Mouse (Mus musculus) CD4-positive naive resting alpha-beta T cell, adult 76 days (primary cell): Measurements from ENCODE around the gene Hapln2. TPM values are rescaled to one million over a fixed set of nuclear protein-coding genes. Genes with fewer than 3 reads are reported as not detected.

Source experiments
- total RNA-seq: library from RNA; stranded (reverse); gene quantifications from one replicate; pipeline ENCODE4 v1.2.4, GENCODE M21; 2023

Hapln2 gene
- not detected for total RNA-seq

DNA sequence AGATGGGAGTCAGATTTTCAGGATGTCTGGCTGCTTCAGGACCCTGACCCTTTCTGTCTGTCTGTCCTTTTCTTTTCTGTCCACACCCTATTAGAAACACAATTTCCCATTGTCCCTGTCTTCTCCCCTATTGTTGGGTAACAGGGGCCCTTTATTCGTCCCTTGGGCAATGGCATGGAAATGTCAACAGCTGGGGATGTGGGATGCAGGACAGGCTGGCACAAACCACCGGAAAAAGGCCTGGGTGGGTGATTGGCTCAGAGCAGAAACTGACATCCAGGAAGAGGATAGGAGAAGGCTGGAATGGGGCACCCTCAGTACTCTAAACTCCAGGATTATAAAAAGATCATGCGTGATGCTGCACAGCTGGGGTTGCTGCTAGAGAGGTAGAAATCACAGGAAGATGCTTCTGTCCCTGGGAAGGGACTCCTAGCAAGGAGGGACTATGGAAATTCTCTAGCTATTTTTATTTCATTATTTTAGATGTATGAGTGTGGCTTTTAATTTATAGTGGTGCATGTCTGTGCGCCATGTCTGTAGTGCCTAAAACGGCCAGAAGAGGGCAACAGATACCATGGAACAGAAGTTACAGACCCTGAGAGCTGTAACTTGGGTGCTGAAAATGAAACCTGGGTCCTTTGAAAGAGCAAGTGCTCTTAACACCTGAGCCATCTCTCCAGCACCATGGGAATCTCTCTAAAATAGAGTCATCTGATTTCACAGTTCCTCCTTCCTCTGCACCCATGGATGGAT lies at the start of gene Hapln2:
Hapln2 (minus strand) TSS at position 150 of the 753 bp plus-strand sequence.

DNA sequence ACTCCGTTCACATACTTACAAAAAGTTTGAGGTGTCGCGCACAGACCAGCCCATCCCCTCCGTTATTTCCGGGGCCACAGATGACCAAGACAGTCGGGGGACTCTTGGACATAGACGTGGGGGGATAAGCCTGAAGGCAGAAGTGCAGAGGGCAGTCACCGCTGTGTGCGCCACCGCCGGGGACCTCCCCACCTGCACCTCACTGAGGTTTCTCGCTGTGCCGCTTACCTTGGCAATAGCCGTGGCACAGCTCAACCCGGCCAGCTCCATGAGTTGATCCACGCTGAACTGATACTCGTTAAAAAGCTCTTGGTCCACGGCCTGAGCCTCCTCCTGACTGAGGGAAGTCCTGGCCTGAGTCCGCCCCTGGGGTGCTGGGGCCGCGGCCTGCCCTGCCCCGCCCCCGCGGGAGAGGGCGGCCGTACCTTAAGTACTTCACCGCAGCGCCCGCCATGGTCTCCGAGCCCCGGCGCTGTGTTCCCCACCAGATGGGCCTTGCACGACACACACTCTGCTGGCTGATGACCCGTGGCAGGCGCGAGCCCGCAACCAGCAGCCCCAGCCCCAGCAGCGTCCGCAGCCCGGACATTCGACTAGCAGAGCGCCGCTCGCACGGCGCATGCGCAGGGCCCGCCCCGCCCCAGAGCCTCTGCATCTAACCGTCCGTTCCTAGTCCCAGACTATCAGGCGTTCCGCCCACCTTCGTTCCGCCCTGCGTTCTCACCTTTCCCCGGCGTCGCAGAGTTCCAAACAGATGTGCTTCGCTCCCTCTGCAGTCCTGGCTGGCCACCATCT lies 30.7 kb upstream of the Hapln2 start, which contains the start of gene Naxe:
Naxe (minus strand) TSS at position 594 of the 795 bp plus-strand sequence.

DNA sequence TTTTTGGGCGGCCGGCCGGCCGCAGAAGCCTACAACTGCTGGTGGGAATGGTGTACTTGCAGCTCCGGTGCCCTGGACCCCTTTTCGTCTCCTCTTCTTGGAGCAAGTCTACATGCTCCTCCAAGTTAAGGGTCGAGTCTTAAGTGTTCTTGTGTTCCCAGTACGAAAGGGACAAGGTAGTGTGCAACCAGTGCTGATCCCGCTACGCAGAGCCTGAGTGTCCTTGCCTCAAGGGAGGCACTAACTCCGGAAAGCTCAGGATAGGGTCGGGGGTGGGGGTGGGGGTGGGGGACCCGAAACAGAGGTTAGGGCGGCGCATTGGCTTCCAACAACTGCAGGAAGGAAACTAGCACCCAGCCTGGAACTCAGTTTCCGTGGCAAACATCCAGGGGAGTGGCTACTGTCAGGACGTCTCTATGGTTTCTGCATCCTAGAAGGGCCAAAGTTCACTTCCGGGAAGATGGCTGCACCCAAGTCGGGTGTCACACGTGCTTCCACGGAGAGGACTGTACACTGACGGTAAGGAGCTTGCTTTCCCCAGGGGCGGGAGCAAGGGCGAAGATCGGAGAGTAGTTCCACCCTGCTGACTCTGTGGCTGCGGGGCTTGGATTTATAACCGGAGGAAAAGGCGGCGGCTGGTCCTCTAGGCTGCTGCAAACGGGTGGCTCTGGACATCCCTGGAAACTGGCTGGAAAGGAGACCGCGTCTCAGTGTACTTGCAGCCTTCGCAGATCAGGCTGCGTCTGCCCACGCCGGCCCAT lies 15.5 kb upstream of the Hapln2 start, which contains the start of gene Gpatch4:
Gpatch4 (plus strand) TSS at position 448 of the 761 bp plus-strand sequence.

DNA sequence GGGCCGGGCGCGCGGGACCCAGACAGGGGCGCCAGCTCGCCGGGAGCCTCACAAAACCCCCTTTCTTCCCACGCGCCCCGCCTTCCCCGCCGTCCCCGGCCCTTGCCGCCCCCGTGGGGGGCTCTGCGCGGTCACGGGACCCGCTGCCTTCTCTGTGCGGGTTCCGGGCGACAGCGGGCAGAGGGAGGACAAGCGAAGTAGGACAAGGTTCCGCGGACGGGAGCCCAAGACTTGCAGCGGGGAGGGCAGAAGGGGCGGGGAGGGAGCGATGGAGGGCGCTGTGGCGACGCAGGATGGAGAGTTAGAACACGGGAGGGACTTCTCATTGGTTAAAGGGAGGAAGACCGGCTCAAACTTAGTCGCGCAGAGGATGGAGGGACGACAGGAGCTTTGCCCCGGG lies 27.2 kb downstream of the Hapln2 start, which contains the start of gene Bcan:
Bcan (minus strand) TSS at position 50 of the 400 bp plus-strand sequence.

Other genes with a start within 250 kb of the Hapln2 start
- gene Ntrk1, start 232.4 kb downstream of the Hapln2 start, total RNA-seq: not detected
- gene Insrr, start 230.6 kb downstream of the Hapln2 start, total RNA-seq: not detected
- 23.8 TPM for gene Pear1, start 203.3 kb downstream of the Hapln2 start, total RNA-seq
- gene Sh2d2a, start 180.8 kb downstream of the Hapln2 start, total RNA-seq: 400 TPM
- gene Prcc, start 142.0 kb downstream of the Hapln2 start, total RNA-seq: 64.7 TPM
- 75.2 TPM for gene Hdgf, start 121.3 kb downstream of the Hapln2 start, total RNA-seq
- 142 TPM for gene Mrpl24, start 108.1 kb downstream of the Hapln2 start, total RNA-seq
- 65.7 TPM for gene Isg20l2, start 97.3 kb downstream of the Hapln2 start, total RNA-seq
- gene Rrnad1, start 96.9 kb downstream of the Hapln2 start, total RNA-seq: 28.8 TPM
- gene Crabp2, start 78.9 kb downstream of the Hapln2 start, total RNA-seq: not detected
- 0.59 TPM for gene Nes, start 56.5 kb downstream of the Hapln2 start, total RNA-seq
- gene Bcan, start 27.4 kb downstream of the Hapln2 start, total RNA-seq: not detected
- gene Gpatch4, start 15.5 kb upstream of the Hapln2 start, total RNA-seq: 19.1 TPM
- gene Naxe, start 30.9 kb upstream of the Hapln2 start, total RNA-seq: 23.4 TPM
- not detected for gene Ttc24, start 50.7 kb upstream of the Hapln2 start, total RNA-seq
- 0.44 TPM for gene Iqgap3, start 54.4 kb upstream of the Hapln2 start, total RNA-seq
- gene Mef2d, start 114.8 kb upstream of the Hapln2 start, total RNA-seq: 452 TPM
- not detected for gene Rhbg, start 227.1 kb upstream of the Hapln2 start, total RNA-seq